Mouse (Mus musculus): ENCODE data around the gene Mcrip1.

DNA sequence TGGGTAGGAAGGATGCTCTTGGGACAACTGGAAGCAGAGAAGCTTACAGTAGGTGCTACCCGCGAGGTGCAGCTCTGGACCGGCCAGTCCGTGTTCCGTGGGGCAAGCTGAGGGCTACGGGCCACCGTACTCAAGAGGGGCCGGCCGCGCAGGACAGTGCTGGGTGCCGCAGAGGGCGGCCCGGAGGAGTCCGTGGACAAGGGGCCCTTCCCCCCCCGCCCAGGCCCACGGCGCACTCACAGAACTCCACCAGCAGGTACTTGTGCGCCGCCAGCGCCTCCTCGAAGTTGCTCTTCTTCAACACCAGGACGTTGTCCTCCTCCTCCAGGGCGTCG lies 22.9 kb upstream of the Mcrip1 start:
- TF ChIP-seq CTCF (IDR thresholded peaks at IDR 0.05; ENCODE audit: extremely low read depth, insufficient read length, insufficient replicate concordance, low read depth, low read length) (no peak), POLR2A (IDR thresholded peaks at IDR 0.05; ENCODE audit: low read depth, low read length) (no peak)

All from small intestine, adult 2 months (tissue).